Mouse (Mus musculus) cortical plate, adult 2 months (tissue): Measurements from ENCODE around the gene Papss2. TPM values are rescaled to one million over a fixed set of nuclear protein-coding genes. Genes with fewer than 3 reads are reported as not detected.

ENCODE experiments used
- H3K27ac ChIP-seq: fragments of 200-500 bp; 2 replicates; pipeline ENCODE4 v1.5.1; 2012; ENCODE audit warnings: low read length, control low read depth, inconsistent platforms; ENCODE audit not compliant: insufficient read depth
- H3K4me1 ChIP-seq: fragments of 200-500 bp; 2 replicates; pipeline ENCODE4 v1.6.1; 2011; ENCODE audit warnings: low read length; ENCODE audit not compliant: control insufficient read depth, insufficient read depth
- H3K4me3 ChIP-seq: fragments of 200-500 bp; 2 replicates; pipeline ENCODE4 v1.5.1; 2011; ENCODE audit warnings: mild to moderate bottlenecking, low read length, control low read depth; ENCODE audit not compliant: insufficient read depth
- CTCF ChIP-seq: fragments of 200-500 bp; IDR thresholded peaks from 2 replicates; pipeline ENCODE4 v1.5.1; 2011; ENCODE audit warnings: mild to moderate bottlenecking, control low read depth, low read length; ENCODE audit not compliant: insufficient read depth; ENCODE audit errors: extremely low read depth
- POLR2A ChIP-seq: fragments of 200-500 bp; IDR thresholded peaks from 2 replicates; pipeline ENCODE4 v1.6.1; 2011; ENCODE audit warnings: mild to moderate bottlenecking, low read length, control low read depth; ENCODE audit not compliant: insufficient read depth; ENCODE audit errors: extremely low read depth
- polyA plus RNA-seq: library from polyadenylated mRNA; depleted of rRNA; stranded (reverse); fragments of >200 nt; gene quantifications from 2 replicates; pipeline ENCODE4 v1.2.3, GENCODE M21; 2012

The Papss2 gene
- polyA plus RNA-seq, 1 experiment: 10.3 TPM

- H3K4me1 ChIP-seq: no peaks in the 10 kb centered on the region
- H3K27ac ChIP-seq: no peak overlapping the region
- TF ChIP-seq CTCF (no peak), POLR2A (no peak)
- no peak overlapping the region for H3K4me3 ChIP-seq
These were observed 11.4 kb downstream of the Papss2 start for GRCm38 (mm10) chr19:32607036-32607435.

GRCm38 (mm10) chr19:32611386-32612092 lies 15.9 kb downstream of the Papss2 start:
- H3K4me3 ChIP-seq: no peak overlapping the region
- no peak overlapping the region for H3K27ac ChIP-seq
- no peaks in the 10 kb centered on the region for H3K4me1 ChIP-seq
- TF ChIP-seq POLR2A (no peak), CTCF (no peak)

- Histone ChIP-seq H3K4me1 (no peaks in the 10 kb centered on the region), H3K4me3 (no peak overlapping the region), H3K27ac (no peak overlapping the region)
- TF ChIP-seq CTCF (no peak), POLR2A (no peak)
These were observed 18.6 kb downstream of the Papss2 start for GRCm38 (mm10) chr19:32614046-32614771.

GRCm38 (mm10) chr19:32614772-32615099 lies 19.1 kb downstream of the Papss2 start:
- H3K27ac ChIP-seq: no peak overlapping the region
- no peak overlapping the region for H3K4me3 ChIP-seq
- no peak for TF ChIP-seq CTCF
- no peak for TF ChIP-seq POLR2A
- H3K4me1 ChIP-seq: no peaks in the 10 kb centered on the region

GRCm38 (mm10) chr19:32616646-32617045 lies 21.1 kb downstream of the Papss2 start:
- H3K4me1 ChIP-seq: no peaks in the 10 kb centered on the region
- no peak overlapping the region for H3K27ac ChIP-seq
- TF ChIP-seq CTCF: no peak
- TF ChIP-seq POLR2A: no peak
- H3K4me3 ChIP-seq: no peak overlapping the region

- H3K27ac ChIP-seq: no peak overlapping the region
- TF ChIP-seq CTCF (no peak), POLR2A (peak; percentile 26; the same call in 1 of the 2 replicates)
These were observed 24.1 kb downstream of the Papss2 start for GRCm38 (mm10) chr19:32619739-32620138.

GRCm38 (mm10) chr19:32620859-32621445 lies 25.4 kb downstream of the Papss2 start:
- Histone ChIP-seq H3K4me3 (no peak overlapping the region), H3K4me1 (no peaks in the 10 kb centered on the region), H3K27ac (no peak overlapping the region)
- TF ChIP-seq CTCF (no peak), POLR2A (no peak)

More at GRCm38 (mm10) chr19:32619739-32620138, 24.1 kb downstream of the Papss2 start:
- Histone ChIP-seq H3K4me3 (no peak overlapping the region), H3K4me1 (no peaks in the 10 kb centered on the region)

- no peak overlapping the region for H3K4me3 ChIP-seq
- no peak for TF ChIP-seq CTCF
- no peak for TF ChIP-seq POLR2A
- H3K4me1 ChIP-seq: no peaks in the 10 kb centered on the region
- H3K27ac ChIP-seq: no peak overlapping the region
These were observed 26.6 kb downstream of the Papss2 start for GRCm38 (mm10) chr19:32622142-32622541.

GRCm38 (mm10) chr19:32626768-32627331 lies 31.3 kb downstream of the Papss2 start:
- no peaks in the 10 kb centered on the region for H3K4me1 ChIP-seq
- H3K27ac ChIP-seq: no peak overlapping the region
- no peak overlapping the region for H3K4me3 ChIP-seq
- no peak for TF ChIP-seq CTCF
- no peak for TF ChIP-seq POLR2A
